ENCODE assay signal across 21 mouse cellular contexts in the genomic region with DNA sequence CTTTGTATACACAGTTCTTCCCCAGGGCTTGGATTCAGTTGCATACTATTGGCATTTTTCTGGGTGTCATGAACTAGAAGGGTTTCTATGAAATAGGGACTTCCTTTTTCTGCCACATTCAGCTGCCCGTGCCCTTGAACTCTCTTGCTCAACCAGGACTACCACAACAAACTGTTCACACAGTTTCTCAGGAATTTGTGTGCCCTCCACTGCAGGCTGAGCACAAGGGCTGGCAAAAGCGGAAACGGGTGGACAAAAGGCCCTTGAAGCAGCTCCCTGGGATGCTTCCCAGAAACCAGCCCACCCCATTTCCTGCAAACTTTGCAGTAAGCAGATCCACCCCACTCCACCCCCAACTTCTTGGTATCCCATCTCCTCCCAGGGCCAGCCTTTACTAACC. TPM values are rescaled to one million over a fixed set of nuclear protein-coding genes. Genes with fewer than 3 reads are reported as not detected.
DNase-seq lines count a peak whose midpoint lies in the region; ATAC-seq lines count a peak whose summit lies in the region.
"Had no signal": no experiment of that assay in that cellular context is flagged by ENCODE, and none has a peak within 500 bp of the region (broad histone marks: within the 10 kb centered on the region; RNA-seq: fewer than 3 reads in every experiment).

No protein-coding gene starts in this region.

- no peak for ATAC-seq in hindbrain, embryonic 14.5 days (ENCODE audit: low FRiP score)
- ATAC-seq in hindbrain, embryonic 11.5 days (ENCODE audit: low FRiP score) = no peak
- peak; percentile 87 for ATAC-seq in megakaryocyte, adult 5-6 weeks (ENCODE audit: poor library complexity, severe bottlenecking)
- ATAC-seq: intestine, postnatal 0 days; Patski had no signal

- no peak overlapping the region for H3K9ac ChIP-seq in hindbrain, embryonic 14.5 days
- no peak overlapping the region for H3K9ac ChIP-seq in hindbrain, embryonic 11.5 days (ENCODE audit: low read depth, low read length)
- H3K9ac ChIP-seq: embryonic facial prominence, embryonic 13.5 days; forebrain, embryonic 12.5 days; hindbrain, embryonic 15.5 days; liver, embryonic 14.5 days; neural tube, embryonic 13.5 days had no signal

- intact Hi-C loops in left cerebral cortex, postnatal 4 days (cut with DNase I) = no loop called here

- no peak overlapping the region for H3K27ac ChIP-seq in hindbrain, embryonic 14.5 days
- H3K27ac ChIP-seq in hindbrain, embryonic 11.5 days (ENCODE audit: low read depth, low read length) = no peak overlapping the region
- H3K27ac ChIP-seq: embryonic facial prominence, embryonic 13.5 days; forebrain, embryonic 12.5 days; hindbrain, embryonic 15.5 days; liver, embryonic 14.5 days; neural tube, embryonic 13.5 days had no signal

- WGBS in hindbrain, embryonic 14.5 days = 87% methylated on average over 3 of the region's 3 CpGs
- 88% methylated on average over 3 of the region's 3 CpGs for WGBS in hindbrain, embryonic 11.5 days

- H3K4me3 ChIP-seq in hindbrain, embryonic 14.5 days (replicated peaks; ENCODE audit: low read length) = no peak overlapping the region
- no peak overlapping the region for H3K4me3 ChIP-seq in hindbrain, embryonic 11.5 days (ENCODE audit: low read depth, low read length)
- H3K4me3 ChIP-seq: embryonic facial prominence, embryonic 13.5 days; forebrain, embryonic 12.5 days; hindbrain, embryonic 15.5 days; neural tube, embryonic 13.5 days had no signal

- no peaks in the 10 kb centered on the region for H3K27me3 ChIP-seq in hindbrain, embryonic 14.5 days (ENCODE audit: control insufficient read depth, insufficient read depth, low read length)
- no peaks in the 10 kb centered on the region for H3K27me3 ChIP-seq in hindbrain, embryonic 11.5 days (ENCODE audit: control insufficient read depth, insufficient read depth, low read length)
- H3K27me3 ChIP-seq: embryonic facial prominence, embryonic 13.5 days; forebrain, embryonic 12.5 days; hindbrain, embryonic 15.5 days; neural tube, embryonic 13.5 days; Patski had no signal

- DNase-seq in hindbrain, embryonic 14.5 days (ENCODE audit: low spot score) = peak; percentile 23
- no peak for DNase-seq in hindbrain, embryonic 11.5 days (ENCODE audit: low spot score)
- peak; percentile 48 for DNase-seq in R1 (ENCODE audit: low read depth, low spot score)
- peak; percentile 11 for DNase-seq in fibroblast of lung, adult 2 months (ENCODE audit: low read depth)
- DNase-seq in T-cell, adult 2 months (ENCODE audit: low spot score) = no peak
- no peak for DNase-seq in left cerebral cortex, postnatal 4 days
- DNase-seq in kidney, postnatal 14 days = no peak
- DNase-seq: cerebellum, adult 11 months; kidney, postnatal 25 days; thymus, postnatal 36 days had no signal

- H3K36me3 ChIP-seq in hindbrain, embryonic 14.5 days (replicated peaks; ENCODE audit: control insufficient read depth, insufficient read depth) = no peaks in the 10 kb centered on the region
- no peaks in the 10 kb centered on the region for H3K36me3 ChIP-seq in hindbrain, embryonic 11.5 days (ENCODE audit: control insufficient read depth, insufficient read depth, low read length)
- H3K36me3 ChIP-seq: embryonic facial prominence, embryonic 13.5 days; forebrain, embryonic 12.5 days; hindbrain, embryonic 15.5 days; neural tube, embryonic 13.5 days had no signal

- H3K4me2 ChIP-seq in hindbrain, embryonic 14.5 days (replicated peaks) = no peak overlapping the region
- H3K4me2 ChIP-seq in hindbrain, embryonic 11.5 days (replicated peaks; ENCODE audit: low read depth, low read length) = no peak overlapping the region
- H3K4me2 ChIP-seq: embryonic facial prominence, embryonic 13.5 days; forebrain, embryonic 12.5 days; hindbrain, embryonic 15.5 days; neural tube, embryonic 13.5 days had no signal

- no peaks in the 10 kb centered on the region for H3K4me1 ChIP-seq in hindbrain, embryonic 14.5 days (replicated peaks; ENCODE audit: control insufficient read depth, insufficient read depth, low read length)
- H3K4me1 ChIP-seq in hindbrain, embryonic 11.5 days (replicated peaks; ENCODE audit: control insufficient read depth, insufficient read depth, low read length) = no peaks in the 10 kb centered on the region
- H3K4me1 ChIP-seq: forebrain, embryonic 12.5 days; hindbrain, embryonic 15.5 days had no signal

- no peaks in the 10 kb centered on the region for H3K9me3 ChIP-seq in hindbrain, embryonic 14.5 days (ENCODE audit: control insufficient read depth, low read length)
- H3K9me3 ChIP-seq in hindbrain, embryonic 11.5 days (ENCODE audit: control insufficient read depth, low read length) = no peaks in the 10 kb centered on the region
- H3K9me3 ChIP-seq: embryonic facial prominence, embryonic 13.5 days; forebrain, embryonic 12.5 days; hindbrain, embryonic 15.5 days; neural tube, embryonic 13.5 days had no signal

RNA-seq across cellular contexts. Expression of a gene that starts 8.8 kb away (rescaled TPM):
- 1.2 and 1.8 TPM in 2 replicates for polyA plus RNA-seq in hindbrain, embryonic 14.5 days (2014; fragmentation: Nextera tagmentation; extraction: Ambion mirVana)
- 0.12 and 0.28 TPM in 2 replicates for polyA plus RNA-seq in hindbrain, embryonic 11.5 days (2014; fragmentation: Nextera tagmentation; extraction: Ambion mirVana)
- 226 and 271 TPM in 2 replicates for total RNA-seq in megakaryocyte, adult 5-6 weeks (2015)
- total RNA-seq in megakaryocyte, adult 5-6 weeks (2017) = 174 and 196 TPM in 2 replicates
- total RNA-seq in left cerebral cortex, postnatal 4 days (2021) = 1 to 10 TPM; 2.3 to 2.6 TPM

RNA-seq across cellular contexts. Expression of a gene that starts 40.2 kb away (rescaled TPM):
- not detected in 2 replicates for polyA plus RNA-seq in hindbrain, embryonic 14.5 days (2014; fragmentation: Nextera tagmentation; extraction: Ambion mirVana)
- not detected in 2 replicates for polyA plus RNA-seq in hindbrain, embryonic 11.5 days (2014; fragmentation: Nextera tagmentation; extraction: Ambion mirVana)
- total RNA-seq in megakaryocyte, adult 5-6 weeks (2015) = 1.3 and 3.2 TPM in 2 replicates
- total RNA-seq in megakaryocyte, adult 5-6 weeks (2017) = 0.40 and 2.7 TPM in 2 replicates
- not detected for total RNA-seq in left cerebral cortex, postnatal 4 days (2021)
- total RNA-seq: layer of hippocampus, postnatal 10 days; left cerebral cortex, postnatal 36 days had no signal
- polyA plus RNA-seq: embryonic facial prominence, embryonic 13.5 days; forebrain, embryonic 12.5 days; hindbrain, embryonic 15.5 days; intestine, postnatal 0 days; neural tube, embryonic 13.5 days; Patski had no signal

RNA-seq across cellular contexts. Expression of a gene that starts 51.1 kb away (rescaled TPM):
- 0.33 and 0.56 TPM in 2 replicates for polyA plus RNA-seq in hindbrain, embryonic 14.5 days (2014; fragmentation: Nextera tagmentation; extraction: Ambion mirVana)
- 0.39 and 0.62 TPM in 2 replicates for polyA plus RNA-seq in hindbrain, embryonic 11.5 days (2014; fragmentation: Nextera tagmentation; extraction: Ambion mirVana)
- 34.6 and 34.8 TPM in 2 replicates for total RNA-seq in megakaryocyte, adult 5-6 weeks (2015)
- 30.0 and 47.4 TPM in 2 replicates for total RNA-seq in megakaryocyte, adult 5-6 weeks (2017)
- total RNA-seq in left cerebral cortex, postnatal 4 days (2021) = not detected
- total RNA-seq: layer of hippocampus, postnatal 10 days; left cerebral cortex, postnatal 36 days had no signal
- polyA plus RNA-seq: neural tube, embryonic 13.5 days had no signal

RNA-seq across cellular contexts. Expression of a gene that starts 54.8 kb away (rescaled TPM):
- polyA plus RNA-seq in hindbrain, embryonic 14.5 days (2014; fragmentation: Nextera tagmentation; extraction: Ambion mirVana) = 0.75 and 1.1 TPM in 2 replicates
- not detected in 2 replicates for polyA plus RNA-seq in hindbrain, embryonic 11.5 days (2014; fragmentation: Nextera tagmentation; extraction: Ambion mirVana)
- total RNA-seq in megakaryocyte, adult 5-6 weeks (2015) = not detected in 2 replicates
- total RNA-seq in megakaryocyte, adult 5-6 weeks (2017) = not detected in 2 replicates
- not detected for total RNA-seq in left cerebral cortex, postnatal 4 days (2021)
- polyA plus RNA-seq: embryonic facial prominence, embryonic 13.5 days; forebrain, embryonic 12.5 days; heart, postnatal 0 days had no signal

Comparison
In these comparisons a context has a peak if more than half of its experiments do, and no peak if none do; other contexts are left out.
1. DNase-seq: peak in hindbrain, embryonic 14.5 days (single experiment), R1 (single experiment) and fibroblast of lung, adult 2 months (single experiment); none in hindbrain, embryonic 11.5 days (single experiment), T-cell, adult 2 months (single experiment), left cerebral cortex, postnatal 4 days (single experiment) and kidney, postnatal 14 days (single experiment).
2. RNA of a gene that starts 8.8 kb away (total RNA-seq): 174 to 271 TPM in megakaryocyte, adult 5-6 weeks; 2.3 to 2.6 TPM in left cerebral cortex, postnatal 4 days; every median in the first group is over 10 times any median in the second.
3. RNA of a gene that starts 51.1 kb away (total RNA-seq): 30.0 to 47.4 TPM in megakaryocyte, adult 5-6 weeks; not detected in left cerebral cortex, postnatal 4 days; every median in the first group is over 10 times any median in the second.